Mouse (Mus musculus): ENCODE measurements around the gene Ntmt1.

DNA sequence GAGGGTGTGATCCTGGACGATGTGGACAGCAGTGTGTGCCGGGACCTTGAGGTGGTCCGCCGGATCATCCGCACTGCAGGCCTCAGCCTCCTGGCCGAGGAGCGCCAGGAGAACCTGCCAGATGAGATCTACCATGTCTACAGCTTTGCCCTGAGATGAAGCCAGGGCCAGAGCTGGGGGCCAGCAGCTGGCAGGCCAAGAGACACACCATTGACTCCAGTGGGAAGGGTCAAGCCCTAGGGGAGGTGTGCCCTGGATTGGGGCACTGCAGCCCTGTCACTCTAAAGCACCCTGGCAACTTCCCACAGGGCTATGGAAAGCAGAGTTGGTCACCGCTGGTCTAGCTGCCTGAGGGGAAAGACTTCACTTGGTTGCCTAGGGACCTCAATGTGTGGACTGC is 14.8 kb downstream of the Ntmt1 start:
- TF ChIP-seq CTCF (IDR thresholded peaks at IDR 0.05; ENCODE audit: extremely low read depth, insufficient read depth, insufficient read length, insufficient replicate concordance) (no peak), POLR2A (IDR thresholded peaks at IDR 0.05; ENCODE audit: low read depth, low read length) (no peak)
